Mouse (Mus musculus): ENCODE data around the gene Ccl1.

The Ccl1 gene

DNA sequence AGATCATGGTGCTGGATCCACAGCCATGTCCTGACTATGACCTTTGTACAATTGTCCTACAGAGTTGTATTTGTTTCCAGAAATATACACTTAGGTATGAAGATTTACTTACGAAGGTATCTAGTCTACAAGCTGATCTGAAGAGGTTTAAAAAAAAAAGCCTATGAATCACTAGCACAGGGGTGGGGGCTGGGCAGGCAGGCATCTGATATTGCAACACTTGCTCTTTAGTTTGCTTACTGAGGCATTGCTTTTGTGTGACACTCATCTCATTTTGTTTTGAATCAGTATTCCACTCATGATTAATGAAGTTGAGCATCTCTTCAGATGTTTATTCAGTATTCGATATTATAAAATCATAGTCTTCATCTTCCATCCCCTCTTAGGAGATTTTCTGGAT is 169.3 kb downstream of the Ccl1 start:
- no peak for DNase-seq (ENCODE audit: extremely low spot score, low read depth, low spot score)

DNA sequence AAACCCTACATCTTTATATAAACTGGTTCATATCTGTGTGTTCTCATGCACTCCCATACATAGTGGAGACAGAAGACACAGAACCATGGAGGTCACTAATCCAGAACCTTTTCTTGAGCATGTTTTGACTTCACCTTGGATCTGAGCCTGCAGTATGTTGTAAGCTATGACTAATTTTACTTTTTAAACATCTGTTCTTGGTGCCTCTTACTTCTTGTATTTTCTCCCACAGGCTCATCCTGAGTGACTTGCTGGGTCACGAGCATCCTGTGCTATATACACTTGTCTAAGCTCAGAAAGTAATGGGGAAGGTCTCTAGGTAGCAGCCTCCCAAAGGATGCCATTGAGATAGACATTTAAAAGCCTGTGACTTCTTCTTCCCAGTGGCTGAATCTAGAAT is 172.5 kb downstream of the Ccl1 start:
- no peak for DNase-seq (ENCODE audit: extremely low spot score, low read depth, low spot score)

All from hindlimb bud, embryonic 11.5 days (tissue).